Mouse (Mus musculus) kidney, adult 2 months (tissue): ENCODE measurements around the gene Paox. TPM values are rescaled to one million over a fixed set of nuclear protein-coding genes. Genes with fewer than 3 reads are reported as not detected.

Experiments used
- DNase-seq: peaks from one replicate; pipeline ENCODE4 v3.0.0; 2021
- H3K27ac ChIP-seq: fragments of 200-500 bp; 2 replicates; pipeline ENCODE4 v1.5.1; 2012; ENCODE audit warnings: low read depth, low read length, control low read depth, inconsistent platforms; ENCODE audit not compliant: insufficient read depth
- H3K27me3 ChIP-seq: fragments of 200-500 bp; replicated peaks from 2 replicates; pipeline ENCODE4 v1.6.1; 2012; ENCODE audit warnings: mild to moderate bottlenecking, moderate library complexity, low read length, inconsistent platforms; ENCODE audit not compliant: control insufficient read depth, insufficient read depth
- H3K36me3 ChIP-seq: fragments of 200-500 bp; 2 replicates; pipeline ENCODE4 v1.6.1; 2012; ENCODE audit warnings: mild to moderate bottlenecking, moderate library complexity, low read length, inconsistent platforms; ENCODE audit not compliant: control insufficient read depth, insufficient read depth
- H3K4me1 ChIP-seq: fragments of 200-500 bp; 2 replicates; pipeline ENCODE4 v1.6.1; 2011; ENCODE audit warnings: low read length; ENCODE audit not compliant: control insufficient read depth, insufficient read depth
- H3K4me3 ChIP-seq: fragments of 200-500 bp; 2 replicates; pipeline ENCODE4 v1.5.1; 2011; ENCODE audit warnings: mild to moderate bottlenecking, low read depth, low read length, control low read depth; ENCODE audit not compliant: insufficient read depth
- CTCF ChIP-seq: fragments of 200-500 bp; conservative IDR thresholded peaks from 2 replicates; pipeline ENCODE4 v1.5.1; 2011; ENCODE audit warnings: low read depth, mild to moderate bottlenecking, control low read depth, low read length, moderate library complexity, mixed read lengths; ENCODE audit not compliant: insufficient read depth, insufficient read length
- POLR2A ChIP-seq: fragments of 200-500 bp; IDR thresholded peaks from one replicate; pipeline ENCODE4 v1.6.1; 2011; ENCODE audit warnings: low read depth, low read length, control low read depth
- WGBS: fragments of 180-500 bp; shearing (Covaris S2); methylation state at CpG from one replicate; pipeline ENCODE4 v1.1.7; 2018; 5-methylcytosine and 5-hydroxymethylcytosine counted together
- polyA plus RNA-seq: library from polyadenylated mRNA; depleted of rRNA; stranded (reverse); fragments of >200 nt; gene quantifications from 2 replicates; pipeline ENCODE4 v1.2.3, GENCODE M21; 2012

Gene Paox
- polyA plus RNA-seq, 1 experiment = 12.0 TPM

DNA sequence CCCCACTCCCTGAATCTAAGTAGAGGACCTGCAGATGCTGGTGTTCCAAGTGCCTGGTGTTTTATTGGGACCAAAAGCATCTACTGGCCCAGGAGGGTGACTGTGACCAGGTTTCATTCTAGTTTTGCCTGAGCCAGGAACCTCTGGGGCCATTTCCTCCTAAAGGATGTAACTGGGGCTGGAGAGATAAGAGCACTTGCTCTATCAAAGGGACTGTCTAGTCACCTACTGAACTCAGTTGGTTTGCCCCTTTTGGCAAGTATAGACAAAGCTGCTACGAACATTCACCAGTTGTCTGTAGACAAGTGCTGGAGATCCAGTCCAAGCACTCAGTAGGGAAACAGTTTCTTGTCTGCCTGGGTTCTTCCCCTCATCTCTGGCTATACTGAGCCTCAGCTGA, 17.1 kb upstream of the Paox start:
- H3K4me3 ChIP-seq = no peak overlapping the region
- no peaks in the 10 kb centered on the region for H3K27me3 ChIP-seq
- peaks cover 20% of the 10 kb centered on the region for H3K4me1 ChIP-seq
- 93% methylated on average over 1 of the region's 1 CpGs for WGBS
- DNase-seq = no peak
- no peak overlapping the region for H3K27ac ChIP-seq
- no peaks in the 10 kb centered on the region for H3K36me3 ChIP-seq
- no peak for TF ChIP-seq CTCF
- TF ChIP-seq POLR2A = no peak

DNA sequence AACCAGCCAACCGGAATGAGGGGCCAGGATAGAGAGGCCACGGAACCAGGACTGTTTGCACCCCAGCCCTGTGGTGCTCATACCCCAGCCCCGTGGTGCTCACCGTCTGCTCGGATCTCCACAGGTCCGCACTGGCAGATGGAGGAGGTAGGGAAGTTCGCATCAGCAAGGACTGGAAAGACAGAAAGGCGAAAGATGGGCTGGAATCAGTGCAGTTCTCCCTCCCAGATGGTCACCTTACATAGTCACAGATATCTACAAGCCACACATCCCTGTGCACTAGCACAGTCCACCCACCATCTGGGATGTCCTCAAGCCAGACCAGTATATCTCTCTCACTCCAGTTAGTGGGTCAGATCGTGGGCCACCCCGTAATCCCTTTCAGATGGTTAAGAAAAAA, 14.1 kb upstream of the Paox start:
- Histone ChIP-seq H3K27ac (peak overlapping the region; percentile 74; the same call in 1 of the 2 replicates), H3K36me3 (no peaks in the 10 kb centered on the region), H3K27me3 (no peaks in the 10 kb centered on the region), H3K4me3 (peak overlapping the region; percentile 52), H3K4me1 (peaks cover 3% of the 10 kb centered on the region)
- WGBS = 66% methylated on average over 10 of the region's 10 CpGs
- DNase-seq = no peak
- TF ChIP-seq CTCF = no peak
- no peak for TF ChIP-seq POLR2A

DNA sequence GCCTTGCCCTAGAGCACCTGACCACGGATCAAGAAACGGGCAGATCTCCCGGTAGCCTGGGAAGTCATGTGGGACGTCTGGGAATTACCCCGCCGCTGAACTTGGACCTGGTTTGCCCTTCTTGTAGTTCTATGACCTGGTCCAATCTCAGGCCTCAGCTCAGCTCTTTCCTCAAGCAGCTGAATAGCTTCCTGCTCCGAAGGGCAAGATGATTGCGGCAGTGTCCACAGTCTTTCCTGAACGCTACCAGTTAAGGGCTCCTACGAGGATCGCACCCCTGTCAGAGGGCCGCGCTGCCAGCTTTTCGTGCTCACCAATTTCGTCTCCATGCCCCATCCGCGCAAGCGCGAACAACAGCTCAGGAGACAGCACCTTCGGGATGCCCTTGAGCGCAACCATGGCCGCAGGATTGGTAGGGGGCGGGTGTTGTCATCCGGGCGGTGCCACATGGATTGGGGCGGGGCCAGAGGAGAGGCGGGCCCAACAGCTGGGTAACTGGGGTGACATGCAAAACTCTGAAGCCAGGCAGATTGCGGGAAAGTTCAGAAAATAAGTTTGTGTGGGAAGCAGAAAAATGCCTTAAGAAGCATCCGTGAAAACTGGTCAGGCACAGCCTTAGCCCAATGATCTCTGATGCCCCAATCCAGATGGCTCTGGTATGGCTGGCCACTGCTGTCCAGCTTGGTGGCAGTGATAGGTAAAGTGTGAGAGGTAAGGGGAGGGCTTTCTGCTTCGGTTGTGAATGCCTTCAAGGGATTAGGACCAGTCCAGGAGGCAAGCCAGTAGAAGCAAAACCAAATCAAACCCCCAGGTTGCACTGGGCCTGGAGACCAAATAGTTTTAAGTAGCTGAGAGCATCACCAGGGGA, 13.4 kb upstream of the Paox start, which contains the start of gene Fuom:
TSS of gene Fuom (minus strand) at position 449 of the 868 bp plus-strand sequence.
- peak; percentile 95 for DNase-seq
- under 1% methylated on average over 30 of the region's 30 CpGs for WGBS

DNA sequence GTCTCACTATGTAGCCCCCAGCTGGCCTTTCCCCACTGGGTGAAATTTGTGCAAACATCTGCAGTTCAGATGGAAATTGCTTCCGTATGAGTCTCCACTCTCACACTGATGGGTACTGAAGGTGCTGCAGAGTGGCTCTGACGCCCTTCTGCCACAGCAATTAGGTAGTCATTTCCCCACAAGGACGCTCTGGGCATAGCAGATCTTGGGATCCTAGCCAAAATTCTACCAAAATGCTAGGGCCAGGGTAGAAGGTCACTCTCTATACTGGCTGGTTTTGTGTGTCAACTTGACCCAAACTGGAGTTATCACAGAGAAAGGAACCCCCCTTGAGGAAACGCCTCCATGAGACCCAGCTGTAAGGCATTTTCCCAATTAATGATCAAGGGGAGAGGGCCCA, 11.6 kb upstream of the Paox start:
- Histone ChIP-seq H3K36me3 (no peaks in the 10 kb centered on the region), H3K4me1 (peaks cover 3% of the 10 kb centered on the region), H3K27ac (no peak overlapping the region), H3K4me3 (no peak overlapping the region), H3K27me3 (no peaks in the 10 kb centered on the region)
- DNase-seq = no peak
- WGBS = 64% methylated on average over 4 of the region's 4 CpGs
- no peak for TF ChIP-seq POLR2A
- no peak for TF ChIP-seq CTCF

More for the DNA sequence above, 13.4 kb upstream of the Paox start, which contains the start of gene Fuom:
- Histone ChIP-seq H3K4me1 (peaks cover 3% of the 10 kb centered on the region), H3K27ac (peak within 1 kb of the TSS; percentile 74), H3K27me3 (no peaks in the 10 kb centered on the region), H3K4me3 (peak within 1 kb of the TSS; percentile 52), H3K36me3 (no peaks in the 10 kb centered on the region)
- TF ChIP-seq CTCF (no peak), POLR2A (peak; percentile 57)

DNA sequence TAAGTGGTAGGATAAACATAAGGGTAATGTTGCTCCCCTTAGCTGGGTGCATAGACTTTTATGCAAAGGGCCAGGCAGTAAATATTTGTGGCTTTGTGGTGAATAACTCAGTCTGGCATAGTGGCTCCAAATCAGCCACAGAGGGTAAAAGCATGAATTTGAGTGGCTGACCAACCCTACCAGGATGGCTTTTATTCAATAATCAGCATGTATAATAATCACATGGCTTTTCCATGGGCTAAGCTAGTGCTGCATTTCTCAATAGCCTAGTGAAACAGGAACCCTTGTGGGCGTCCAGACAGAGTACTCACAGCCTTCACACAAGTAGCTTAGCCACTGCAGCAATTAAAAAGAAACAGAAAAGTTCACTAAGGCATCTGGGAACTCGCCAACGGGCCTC, 3.7 kb upstream of the Paox start:
- no peak for DNase-seq
- Histone ChIP-seq H3K27ac (no peak overlapping the region), H3K27me3 (no peaks in the 10 kb centered on the region), H3K4me1 (no peaks in the 10 kb centered on the region), H3K4me3 (no peak overlapping the region), H3K36me3 (no peaks in the 10 kb centered on the region; the same call in 1 of the 2 replicates)
- 65% methylated on average over 3 of the region's 3 CpGs for WGBS
- TF ChIP-seq POLR2A = no peak
- TF ChIP-seq CTCF = no peak

DNA sequence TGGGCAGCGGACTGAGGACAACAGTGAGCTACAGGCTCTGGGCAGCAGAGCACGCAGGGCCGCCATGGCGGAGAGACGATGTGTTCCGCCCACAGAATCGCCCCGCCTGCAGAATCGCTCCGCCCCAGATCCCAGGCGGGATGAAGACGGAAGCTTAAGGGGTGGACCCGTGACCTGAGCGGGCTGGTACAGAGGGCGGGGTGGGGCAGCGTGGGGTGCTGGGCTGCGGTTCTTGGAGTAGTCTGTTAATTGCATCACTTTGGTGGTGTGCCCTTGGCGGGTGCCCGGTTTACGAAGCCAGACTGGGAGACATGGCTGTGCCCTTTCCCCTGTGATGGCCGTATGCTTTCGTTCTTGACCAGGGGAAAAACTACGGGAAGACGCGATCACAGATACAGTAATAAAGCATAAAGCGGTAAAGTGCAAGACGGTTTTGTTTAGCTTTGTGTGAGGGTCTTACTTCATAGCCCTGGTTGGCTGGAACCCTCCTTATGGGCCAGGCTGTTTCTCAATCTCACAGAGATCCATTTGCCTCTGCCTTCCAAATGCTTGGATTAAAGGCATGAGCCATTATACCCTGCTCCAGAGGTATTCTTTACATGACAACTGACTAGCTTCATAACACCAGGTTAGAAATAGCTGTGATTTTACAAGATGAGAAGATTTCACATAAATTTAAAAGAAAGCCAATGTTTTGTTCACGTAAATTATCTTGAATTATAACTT, 893 bp downstream of the Paox start, which contains the start of gene Echs1:
TSS of gene Echs1 (minus strand) at position 148 of the 726 bp plus-strand sequence.
- H3K4me3 ChIP-seq = peak within 1 kb of the TSS; percentile 84
- peak; percentile 96 for DNase-seq
- TF ChIP-seq POLR2A (peak; percentile 54), CTCF (no peak)
- no peaks in the 10 kb centered on the region for H3K27me3 ChIP-seq
- WGBS = 3% methylated on average over 28 of the region's 28 CpGs
- H3K36me3 ChIP-seq = no peaks in the 10 kb centered on the region
- no peaks in the 10 kb centered on the region for H3K4me1 ChIP-seq
- peak within 1 kb of the TSS; percentile 91 for H3K27ac ChIP-seq

DNA sequence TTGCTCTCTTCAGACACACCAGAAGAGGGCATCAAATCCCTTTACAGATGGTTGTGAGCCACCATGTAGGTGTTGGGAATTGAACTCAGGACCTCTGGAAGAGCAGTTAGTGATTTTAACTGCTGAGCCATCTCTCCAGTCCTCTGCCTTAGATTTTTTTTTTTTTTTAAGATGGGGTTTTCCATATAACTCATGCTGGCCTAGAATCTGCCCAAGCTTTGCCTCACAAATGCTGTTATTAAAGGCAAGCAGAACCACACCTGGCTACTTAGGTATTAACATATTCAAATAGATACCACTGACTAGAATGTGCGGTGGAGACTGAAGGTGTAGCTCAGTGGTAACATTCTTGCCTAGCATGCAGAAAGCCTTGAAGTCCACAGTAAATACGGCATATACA, 4.9 kb downstream of the Paox start:
- WGBS = 82% methylated on average over 2 of the region's 2 CpGs
- Histone ChIP-seq H3K27ac (no peak overlapping the region), H3K36me3 (no peaks in the 10 kb centered on the region), H3K4me1 (0 out of 2 replicates have a peak, but pooled peaks cover 3% of the 10 kb centered on the region), H3K27me3 (no peaks in the 10 kb centered on the region), H3K4me3 (no peak overlapping the region)
- TF ChIP-seq POLR2A (no peak), CTCF (no peak)
- no peak for DNase-seq
